ENCODE assay signal across 9 mouse cellular contexts in genomic region chr10:79953946-79954345, GRCm38 (mm10). TPM values are rescaled to one million over a fixed set of nuclear protein-coding genes. Genes with fewer than 3 reads are reported as not detected.
A peak's percentile ranks its signal among the peaks of the same experiment; 100 is the strongest.
DNase-seq lines count a peak whose midpoint lies in the region; ATAC-seq lines count a peak whose summit lies in the region.
"Had no signal": no experiment of that assay in that cellular context is flagged by ENCODE, and none has a peak within 500 bp of the region (broad histone marks: within the 10 kb centered on the region; RNA-seq: fewer than 3 reads in every experiment).

No protein-coding gene starts in this region.

- 0 out of 2 replicates have a peak overlapping the region, but pooled peaks have one; percentile 33 for H3K27ac ChIP-seq in limb, embryonic 11.5 days (replicated peaks; ENCODE audit: low read depth, low read length)
- no peak overlapping the region for H3K27ac ChIP-seq in limb, embryonic 10.5 days
- H3K27ac ChIP-seq: neural tube, embryonic 15.5 days had no signal

- no peak overlapping the region for H3K4me3 ChIP-seq in limb, embryonic 11.5 days (ENCODE audit: low read depth, low read length)
- H3K4me3 ChIP-seq in limb, embryonic 10.5 days: no peak overlapping the region
- H3K4me3 ChIP-seq: neural tube, embryonic 15.5 days had no signal

- DNase-seq in cerebellum, adult 11-12 months: peak; percentile 45
- no peak for DNase-seq in cerebellum, postnatal 4 days (ENCODE audit: low spot score in 2 of 2)
- DNase-seq in limb, embryonic 11.5 days (ENCODE audit: low spot score): no peak
- no peak for DNase-seq in limb, embryonic 10.5 days (ENCODE audit: low spot score)
- peak; percentile 57 for DNase-seq in induced T-regulatory cell, adult 2 months (ENCODE audit: low read depth)
- DNase-seq in splenic B cell, adult 2 months (ENCODE audit: low read depth, low spot score): peak; percentile 67
- DNase-seq in right cerebral cortex, adult 18-20 months: no peak
- DNase-seq in gastrocnemius, adult 18-20 months (ENCODE audit: low spot score): no peak

- H3K9ac ChIP-seq in limb, embryonic 11.5 days (ENCODE audit: low read length): no peak overlapping the region
- H3K9ac ChIP-seq: neural tube, embryonic 15.5 days had no signal

- no peaks in the 10 kb centered on the region for H3K9me3 ChIP-seq in limb, embryonic 11.5 days (ENCODE audit: control insufficient read depth, low read length)
- H3K9me3 ChIP-seq in limb, embryonic 10.5 days (replicated peaks): no peaks in the 10 kb centered on the region
- H3K9me3 ChIP-seq: neural tube, embryonic 15.5 days had no signal

- H3K4me2 ChIP-seq in limb, embryonic 11.5 days (ENCODE audit: low read depth, severe bottlenecking): no peak overlapping the region
- H3K4me2 ChIP-seq: neural tube, embryonic 15.5 days had no signal

- no peaks in the 10 kb centered on the region for H3K27me3 ChIP-seq in limb, embryonic 11.5 days (ENCODE audit: control insufficient read depth, insufficient read depth, low read length)
- no peaks in the 10 kb centered on the region for H3K27me3 ChIP-seq in limb, embryonic 10.5 days (ENCODE audit: low read depth, poor library complexity, severe bottlenecking)
- no peaks in the 10 kb centered on the region for H3K27me3 ChIP-seq in splenic B cell, adult 2 months (ENCODE audit: control insufficient read depth, insufficient read depth, low read length, poor library complexity, severe bottlenecking)
- H3K27me3 ChIP-seq: neural tube, embryonic 15.5 days had no signal

- H3K4me1 ChIP-seq in limb, embryonic 11.5 days (ENCODE audit: control insufficient read depth, insufficient read depth, low read length): peaks cover 7% of the 10 kb centered on the region; the same call in 1 of the 2 replicates
- H3K4me1 ChIP-seq in limb, embryonic 10.5 days: peaks cover 29% of the 10 kb centered on the region

- no peak for ATAC-seq in limb, embryonic 11.5 days (ENCODE audit: insufficient number of reproducible peaks, low FRiP score, low TSS enrichment, low read depth)

- peaks cover 16% of the 10 kb centered on the region for H3K36me3 ChIP-seq in limb, embryonic 11.5 days (ENCODE audit: control insufficient read depth, insufficient read depth, low read length)
- peaks cover 50% of the 10 kb centered on the region for H3K36me3 ChIP-seq in limb, embryonic 10.5 days
- H3K36me3 ChIP-seq in splenic B cell, adult 2 months (ENCODE audit: control insufficient read depth, insufficient read depth, low read length, poor library complexity, severe bottlenecking): peaks cover 2% of the 10 kb centered on the region; the same call in 1 of the 2 replicates

- WGBS in limb, embryonic 11.5 days: 81% methylated on average over 6 of the region's 6 CpGs
- 88% methylated on average over 6 of the region's 6 CpGs for WGBS in limb, embryonic 10.5 days

RNA-seq across cellular contexts. Expression of gene Wdr18, which starts 6.0 kb away (rescaled TPM):
- 141 and 144 TPM in 2 replicates for polyA plus RNA-seq in limb, embryonic 11.5 days (2014; fragmentation: Nextera tagmentation; extraction: Ambion mirVana)
- 174 and 201 TPM in 2 replicates for polyA plus RNA-seq in limb, embryonic 10.5 days (2016; fragmentation: Nextera tagmentation; extraction: Ambion mirVana)
- 10 to 100 TPM; 21.0 to 22.9 TPM for total RNA-seq in gastrocnemius, adult 18-20 months (2021)

RNA-seq across cellular contexts. Expression of gene Grin3b, which starts 16.6 kb away (rescaled TPM):
- 0.23 and 0.41 TPM in 2 replicates for polyA plus RNA-seq in limb, embryonic 11.5 days (2014; fragmentation: Nextera tagmentation; extraction: Ambion mirVana)
- polyA plus RNA-seq in limb, embryonic 10.5 days (2016; fragmentation: Nextera tagmentation; extraction: Ambion mirVana): 0.28 and 0.40 TPM in 2 replicates
- under 1 TPM; 0.32 to 0.59 TPM for total RNA-seq in gastrocnemius, adult 18-20 months (2021)

RNA-seq across cellular contexts. Expression of gene Arid3a, which starts 27.1 kb away (rescaled TPM):
- polyA plus RNA-seq in limb, embryonic 11.5 days (2014; fragmentation: Nextera tagmentation; extraction: Ambion mirVana): 11.8 and 12.9 TPM in 2 replicates
- polyA plus RNA-seq in limb, embryonic 10.5 days (2016; fragmentation: Nextera tagmentation; extraction: Ambion mirVana): 18.2 and 29.4 TPM in 2 replicates
- 1 to 10 TPM; 1.5 to 1.7 TPM for total RNA-seq in gastrocnemius, adult 18-20 months (2021)

RNA-seq across cellular contexts. Expression of gene Tmem259, which starts 30.2 kb away (rescaled TPM):
- polyA plus RNA-seq in limb, embryonic 11.5 days (2014; fragmentation: Nextera tagmentation; extraction: Ambion mirVana): 15.7 and 15.9 TPM in 2 replicates
- 14.9 and 16.4 TPM in 2 replicates for polyA plus RNA-seq in limb, embryonic 10.5 days (2016; fragmentation: Nextera tagmentation; extraction: Ambion mirVana)
- 10 to 100 TPM; 68.7 to 84.2 TPM for total RNA-seq in gastrocnemius, adult 18-20 months (2021)

RNA-seq across cellular contexts. Expression of gene R3hdm4, which starts 32.9 kb away (rescaled TPM):
- 133 and 138 TPM in 2 replicates for polyA plus RNA-seq in limb, embryonic 11.5 days (2014; fragmentation: Nextera tagmentation; extraction: Ambion mirVana)
- polyA plus RNA-seq in limb, embryonic 10.5 days (2016; fragmentation: Nextera tagmentation; extraction: Ambion mirVana): 116 and 143 TPM in 2 replicates
- total RNA-seq in gastrocnemius, adult 18-20 months (2021): 100 to 1,000 TPM; 114 to 115 TPM

Comparison
In these comparisons a context has a peak if more than half of its experiments do, and no peak if none do; other contexts are left out.
1. DNase-seq: peak in cerebellum, adult 11-12 months (single experiment), induced T-regulatory cell, adult 2 months (single experiment) and splenic B cell, adult 2 months (single experiment); none in cerebellum, postnatal 4 days (0 of 2), limb, embryonic 11.5 days (single experiment), limb, embryonic 10.5 days (single experiment), right cerebral cortex, adult 18-20 months (single experiment) and gastrocnemius, adult 18-20 months (single experiment).